Mouse (Mus musculus) cerebellum, adult 8-10 months (tissue): ENCODE results near the gene Sult1a1.
A peak's percentile ranks its signal among the peaks of the same experiment; 100 is the strongest.

ENCODE experiments used
- DNase-seq: peaks from one replicate; pipeline ENCODE4 v3.0.0; 2022

Gene Sult1a1

GRCm38 (mm10) chr7:126676207-126676606 is at the start of gene Sult1a1:
Gene Sult1a1, minus strand, starts transcription at chr7:126676432.
- no peak for DNase-seq

- no peak for DNase-seq
These were observed 49.4 kb upstream of the Sult1a1 start for GRCm38 (mm10) chr7:126725667-126726066.

GRCm38 (mm10) chr7:126725077-126725476 is 48.8 kb upstream of the Sult1a1 start:
- DNase-seq = no peak

DNA sequence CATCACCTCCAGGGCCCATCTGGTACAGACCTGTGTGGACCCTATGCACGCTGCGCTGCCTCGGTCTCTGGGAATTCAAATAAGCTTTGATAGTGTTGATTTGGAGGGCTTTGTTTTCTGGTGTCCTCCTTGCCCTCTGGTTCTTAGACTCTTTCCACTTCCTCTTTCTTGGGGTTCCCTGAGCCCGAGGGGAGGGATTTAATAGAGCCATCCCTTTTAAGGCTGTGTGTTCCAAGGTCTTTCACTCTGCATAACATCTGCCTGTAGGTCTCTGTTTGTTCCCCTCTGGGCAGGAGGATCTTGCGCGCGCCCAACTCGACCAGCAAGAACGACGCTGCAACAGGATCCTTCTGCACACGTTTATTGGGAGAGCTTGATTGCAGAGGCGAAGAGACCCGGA is 45.4 kb upstream of the Sult1a1 start:
- DNase-seq = no peak

DNA sequence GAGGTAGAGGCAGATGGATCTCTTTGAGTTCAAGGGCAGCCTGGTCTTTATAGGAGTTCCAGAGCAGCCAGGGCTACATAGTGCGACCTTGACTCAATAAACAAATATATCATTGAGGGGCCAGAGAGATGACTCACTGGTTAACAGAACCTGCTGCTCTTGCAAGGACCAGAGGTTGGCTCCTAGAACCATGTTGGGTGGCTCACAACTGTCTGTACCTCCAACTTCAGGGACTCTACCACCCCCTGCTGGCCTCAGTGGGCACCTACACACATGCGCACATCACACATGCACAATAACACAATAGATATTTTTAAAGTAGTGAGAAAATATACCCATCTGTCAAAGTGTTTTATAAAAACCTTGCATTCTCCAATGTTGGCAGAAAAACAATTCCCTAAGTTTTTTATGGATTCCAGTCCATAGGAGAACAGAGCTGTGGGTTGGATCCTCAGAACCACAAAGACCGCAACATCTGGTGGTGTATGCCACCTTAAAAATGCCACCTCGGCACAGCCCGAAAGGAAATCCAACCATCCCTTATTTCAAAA is 42.6 kb upstream of the Sult1a1 start:
- no peak for DNase-seq

- DNase-seq = no peak
These were observed 41.3 kb upstream of the Sult1a1 start for GRCm38 (mm10) chr7:126717566-126717965.

GRCm38 (mm10) chr7:126715679-126716078 is 39.4 kb upstream of the Sult1a1 start:
- DNase-seq = no peak

GRCm38 (mm10) chr7:126711910-126712309 is 35.7 kb upstream of the Sult1a1 start:
- DNase-seq = no peak

GRCm38 (mm10) chr7:126710266-126710665 is 34.0 kb upstream of the Sult1a1 start:
- DNase-seq = no peak

- DNase-seq = no peak
These were observed 32.1 kb upstream of the Sult1a1 start for GRCm38 (mm10) chr7:126708175-126708952.

DNA sequence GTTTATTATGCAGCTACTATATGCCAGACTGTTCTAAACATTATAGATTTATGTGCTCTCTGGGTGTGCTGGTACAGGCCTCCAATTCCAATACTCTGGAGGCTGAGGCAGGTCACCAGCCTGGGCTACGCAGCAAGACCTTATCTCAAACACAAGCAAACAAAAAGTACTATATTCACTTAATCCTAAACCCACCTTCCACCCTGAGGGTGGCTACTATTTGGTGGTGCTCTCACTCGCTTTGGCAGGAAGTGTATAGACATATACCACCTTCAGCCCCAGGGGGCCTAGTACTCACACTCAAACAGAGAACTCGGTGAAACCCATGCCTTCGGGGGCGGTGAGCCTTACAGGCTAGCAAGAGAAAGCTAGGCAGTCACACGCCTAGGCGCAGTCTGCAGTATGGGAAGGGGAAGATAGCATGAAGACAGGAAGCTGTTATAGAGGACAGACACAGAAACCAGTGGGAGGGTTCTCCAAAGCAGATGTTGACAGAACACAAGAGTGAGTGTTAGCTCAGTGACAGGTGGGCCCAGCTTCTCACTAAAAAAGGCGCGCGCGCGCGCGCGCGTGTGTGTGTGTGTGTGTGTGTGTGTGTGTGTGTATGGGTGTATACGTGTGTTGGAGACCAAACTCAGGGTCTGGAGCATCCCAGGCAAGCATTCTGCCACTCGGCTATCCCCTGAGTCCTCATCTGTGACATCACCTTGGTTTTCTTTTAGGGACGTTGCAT is 31.4 kb upstream of the Sult1a1 start, which contains the start of gene Coro1a:
TSS of gene Coro1a (minus strand) at position 346 of the 733 bp plus-strand sequence.
- DNase-seq = no peak

- peak; percentile 87 for DNase-seq
These were observed 28.1 kb upstream of the Sult1a1 start for GRCm38 (mm10) chr7:126704121-126704980.

GRCm38 (mm10) chr7:126703757-126704077 is 27.5 kb upstream of the Sult1a1 start:
- DNase-seq = peak; percentile 40

- peak; percentile 52 for DNase-seq
These were observed 26.9 kb upstream of the Sult1a1 start for GRCm38 (mm10) chr7:126702861-126703756.

- DNase-seq = no peak
These were observed 26.1 kb upstream of the Sult1a1 start for GRCm38 (mm10) chr7:126702358-126702757.

DNA sequence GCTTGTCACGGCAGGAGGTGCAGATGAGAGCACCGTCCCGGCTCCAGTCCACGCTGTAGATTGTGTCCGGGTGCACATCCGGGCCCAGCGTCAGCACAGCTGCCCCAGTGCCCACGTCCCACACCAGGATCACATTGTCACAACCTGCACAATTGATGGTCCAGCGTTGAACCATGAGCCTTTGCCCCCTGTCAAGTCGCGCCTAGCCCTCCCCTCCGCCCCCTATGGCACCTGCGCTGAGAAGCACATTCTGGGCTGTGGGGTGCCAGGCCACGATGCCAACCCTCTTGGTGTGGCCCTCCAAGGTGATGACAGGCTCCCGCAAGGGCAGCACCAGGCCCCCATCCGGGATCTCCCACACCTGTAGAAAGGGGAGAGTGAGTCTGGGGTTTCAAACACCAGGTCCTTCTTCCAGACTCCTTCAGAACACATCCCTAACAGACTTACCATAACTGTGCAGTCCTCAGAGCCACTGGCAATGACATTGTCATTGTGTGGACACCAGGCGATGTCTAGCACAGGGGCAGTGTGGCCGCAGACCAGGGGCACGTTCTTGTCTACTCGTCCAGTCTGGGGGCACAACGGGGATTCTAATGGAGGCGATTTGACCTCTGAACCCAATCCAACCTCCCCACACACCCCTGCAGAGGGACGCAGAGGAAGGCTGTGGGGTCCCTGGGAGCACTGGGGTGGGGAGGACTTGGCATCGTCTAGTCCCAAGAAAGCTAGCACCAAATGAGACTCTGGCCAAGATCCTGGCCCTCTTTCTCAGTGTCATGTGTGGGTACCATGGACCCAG is 25.5 kb upstream of the Sult1a1 start:
- peak; percentile 23 for DNase-seq

DNA sequence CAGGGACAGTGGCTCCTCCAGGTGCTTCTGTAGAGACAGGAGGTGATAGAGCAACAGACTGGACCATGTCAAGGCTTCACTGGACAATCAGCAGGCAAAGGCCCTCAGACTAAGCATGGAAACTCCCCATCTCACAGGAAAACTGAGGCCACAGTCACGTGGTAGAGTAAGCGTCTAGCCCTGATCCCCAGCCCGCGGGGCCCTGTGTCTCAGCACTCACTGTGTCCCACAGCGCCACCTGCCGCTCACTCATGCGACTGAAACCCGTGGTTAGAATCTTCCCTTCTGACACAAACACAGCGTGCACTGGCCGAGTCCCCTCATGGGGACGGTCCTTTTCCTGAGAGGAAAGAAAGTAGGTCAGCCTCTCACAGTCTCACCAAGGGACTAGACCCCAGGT is 24.8 kb upstream of the Sult1a1 start:
- peak; percentile 93 for DNase-seq

DNA sequence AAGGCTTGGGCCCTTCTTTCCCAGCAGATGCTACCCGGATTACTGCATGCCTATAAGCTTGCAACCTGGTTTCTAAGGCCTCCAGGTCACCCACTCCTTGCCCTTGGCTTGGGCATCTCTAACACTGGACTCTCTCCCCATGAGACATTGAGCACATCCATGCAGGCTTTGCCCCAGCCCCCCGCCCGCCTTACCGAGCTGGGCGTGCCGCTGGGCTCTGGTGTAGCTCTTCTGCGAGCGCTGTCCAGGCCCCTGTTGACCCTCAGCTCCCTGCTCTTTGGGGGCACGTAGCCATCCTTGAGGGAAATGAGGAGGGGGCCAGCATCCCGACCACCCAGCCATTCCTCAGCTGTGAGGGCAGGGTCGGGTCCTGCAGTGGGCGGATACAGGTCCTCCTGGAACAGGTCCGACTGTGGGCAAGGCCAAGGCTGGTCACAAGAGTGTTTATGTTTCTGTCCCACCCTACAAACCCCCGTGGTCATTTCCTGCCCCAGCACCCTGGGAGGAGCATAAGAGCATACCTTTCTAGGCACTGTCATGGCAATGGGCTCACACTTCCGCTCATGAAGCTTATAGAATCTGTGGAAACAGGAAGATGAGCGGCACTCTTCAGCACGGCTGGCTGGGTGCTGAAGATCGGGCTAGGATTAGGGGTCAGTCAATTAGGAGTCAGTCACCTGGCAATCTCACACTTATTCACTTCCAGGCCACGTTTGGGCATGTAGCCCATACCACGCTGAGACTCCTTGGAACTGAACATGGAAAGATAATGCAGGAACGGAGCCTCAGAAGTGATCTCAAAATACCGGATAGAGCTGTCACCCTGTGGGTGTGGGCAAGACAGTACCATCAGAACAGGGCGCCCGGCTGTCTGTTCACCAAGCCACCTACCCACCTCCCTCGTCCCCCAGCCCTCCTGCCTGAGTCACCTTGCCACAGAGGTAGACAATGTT is 24.1 kb upstream of the Sult1a1 start:
- no peak for DNase-seq

DNA sequence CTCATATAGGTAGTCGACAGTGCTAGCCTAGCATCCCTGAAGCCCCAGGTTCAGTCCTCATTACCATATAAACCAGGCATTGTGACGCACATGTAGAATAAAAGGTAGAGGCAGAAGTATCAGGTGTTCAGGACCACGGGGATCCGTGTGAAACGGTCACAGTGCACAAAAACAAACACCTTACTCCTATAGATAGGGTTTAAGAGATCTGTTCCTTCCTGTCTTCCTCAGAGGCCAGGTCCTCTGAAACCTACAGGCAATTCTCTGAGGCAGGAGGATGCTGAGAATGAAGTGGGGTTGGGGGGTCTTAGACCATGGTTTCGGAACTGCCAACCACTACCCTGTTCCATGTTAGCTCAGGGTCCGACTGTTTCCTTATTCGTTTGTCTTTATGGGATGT is 21.6 kb upstream of the Sult1a1 start:
- no peak for DNase-seq

- no peak for DNase-seq
These were observed 20.7 kb upstream of the Sult1a1 start for GRCm38 (mm10) chr7:126696886-126697285.
